Mouse (Mus musculus): ENCODE measurements at regions not wholly inside any gene's neighbourhood (a gene's known extent, or its start where the extent isn't known, plus 50 kb on each side); places are given as distances from the start of the nearest gene placed in this dataset.
"Not testable (repeated sequence)": the region's sequence is repeated elsewhere in the genome, so short reads cannot be mapped to it uniquely, and the experiment has no call there.

- intact Hi-C loops (cut with DNase I) = no loop called here
- no peak for DNase-seq
Measured at GRCm38 (mm10) chr17:49275421-49275820, 152.7 kb upstream of the Mocs1 start.

- intact Hi-C loops (cut with DNase I) = no loop called here
- no peak for DNase-seq
Measured at GRCm38 (mm10) chr17:49275916-49276315, 152.2 kb upstream of the Mocs1 start.

GRCm38 (mm10) chr17:49278541-49278940, 149.6 kb upstream of the Mocs1 start:
- no peak for DNase-seq
- intact Hi-C loops (cut with DNase I) = no loop called here

GRCm38 (mm10) chr17:49278973-49279727, 149.0 kb upstream of the Mocs1 start:
- intact Hi-C loops (cut with DNase I) = no loop called here
- peak in 1 of 2 experiments; percentile 18 for DNase-seq

- intact Hi-C loops (cut with DNase I) = no loop called here
- DNase-seq = no peak
Measured at GRCm38 (mm10) chr17:49281344-49281743, 146.8 kb upstream of the Mocs1 start.

- intact Hi-C loops (cut with DNase I) = no loop called here
Measured at GRCm38 (mm10) chr17:49282498-49282897, 145.7 kb upstream of the Mocs1 start.

GRCm38 (mm10) chr17:49283491-49283890, 144.7 kb upstream of the Mocs1 start:
- DNase-seq = no peak
- intact Hi-C loops (cut with DNase I) = no loop called here

More at GRCm38 (mm10) chr17:49282498-49282897, 145.7 kb upstream of the Mocs1 start:
- DNase-seq = no peak

- DNase-seq = no peak
- intact Hi-C loops (cut with DNase I) = no loop called here
Measured at GRCm38 (mm10) chr17:49291636-49292035, 136.5 kb upstream of the Mocs1 start.

- no peak for DNase-seq
- intact Hi-C loops (cut with DNase I) = no loop called here
Measured at GRCm38 (mm10) chr17:49304461-49304860, 123.7 kb upstream of the Mocs1 start.

GRCm38 (mm10) chr17:49305116-49305515, 123.0 kb upstream of the Mocs1 start:
- intact Hi-C loops (cut with DNase I) = no loop called here
- DNase-seq = no peak

- intact Hi-C loops (cut with DNase I) = no loop called here
- DNase-seq = peak in 1 of 2 experiments; percentile 9
Measured at GRCm38 (mm10) chr17:49309079-49309478, 119.1 kb upstream of the Mocs1 start.

GRCm38 (mm10) chr17:49314196-49314595, 114.0 kb upstream of the Mocs1 start:
- DNase-seq = no peak
- intact Hi-C loops (cut with DNase I) = no loop called here

GRCm38 (mm10) chr17:49327524-49327923, 100.6 kb upstream of the Mocs1 start:
- DNase-seq = no peak
- intact Hi-C loops (cut with DNase I) = no loop called here

GRCm38 (mm10) chr17:49335318-49335717, 92.8 kb upstream of the Mocs1 start:
- intact Hi-C loops (cut with DNase I) = loop anchor here (5.0 kb wide), 1 partner anchor 172 kb away; no protein-coding TSS in a partner anchor
- DNase-seq = no peak

- intact Hi-C loops (cut with DNase I) = loop anchor here (5.0 kb wide), 1 partner anchor 169 kb away; no protein-coding TSS in a partner anchor
- DNase-seq = no peak
Measured at GRCm38 (mm10) chr17:49337881-49338280, 90.3 kb upstream of the Mocs1 start.

- intact Hi-C loops (cut with DNase I) = no loop called here
- DNase-seq = no peak
Measured at GRCm38 (mm10) chr17:49342636-49343035, 85.5 kb upstream of the Mocs1 start.

- no peak for DNase-seq
- intact Hi-C loops (cut with DNase I) = no loop called here
Measured at GRCm38 (mm10) chr17:49346701-49347100, 81.5 kb upstream of the Mocs1 start.

- intact Hi-C loops (cut with DNase I) = no loop called here
- no peak for DNase-seq
Measured at GRCm38 (mm10) chr17:49349328-49349727, 78.8 kb upstream of the Mocs1 start.

GRCm38 (mm10) chr17:49359212-49359611, 69.0 kb upstream of the Mocs1 start:
- no peak for DNase-seq
- intact Hi-C loops (cut with DNase I) = no loop called here

GRCm38 (mm10) chr17:49360251-49360650, 67.9 kb upstream of the Mocs1 start:
- DNase-seq; intact Hi-C loops (cut with DNase I): not testable (repeated sequence)

GRCm38 (mm10) chr17:49367791-49368190, 60.4 kb upstream of the Mocs1 start:
- intact Hi-C loops (cut with DNase I) = no loop called here
- no peak for DNase-seq

GRCm38 (mm10) chr17:49368476-49369269, 59.5 kb upstream of the Mocs1 start:
- DNase-seq = no peak
- intact Hi-C loops (cut with DNase I) = no loop called here

Measured in gastrocnemius, postnatal 36 days (tissue).